Mouse (Mus musculus) G1E (cell line): Measurements from ENCODE around the gene Ldlrad3. TPM values are rescaled to one million over a fixed set of nuclear protein-coding genes. Genes with fewer than 3 reads are reported as not detected.

Experiments
- ATAC-seq: 2 replicates; pipeline ENCODE4 v1.8.0; 2016; ENCODE audit warnings: mild to moderate bottlenecking; ENCODE audit not compliant: insufficient number of reproducible peaks, poor library complexity, low FRiP score, severe bottlenecking; ENCODE audit errors: extremely low read depth
- DNase-seq: peaks from one replicate; pipeline ENCODE4 v3.0.0; 2012; ENCODE audit warnings: low spot score
- H3K27me3 ChIP-seq: 2 replicates; pipeline ENCODE4 v1.6.1; 2012; ENCODE audit warnings: mild to moderate bottlenecking, low read length, inconsistent platforms; ENCODE audit not compliant: insufficient read depth
- H3K36me3 ChIP-seq: replicated peaks from 2 replicates; pipeline ENCODE3; 2012; ENCODE audit warnings: mild to moderate bottlenecking, inconsistent platforms
- H3K4me1 ChIP-seq: 2 replicates; pipeline ENCODE4 v1.6.1; 2012; ENCODE audit warnings: low read depth, low read length, inconsistent platforms, mixed read lengths; ENCODE audit not compliant: insufficient read depth
- H3K4me3 ChIP-seq: 2 replicates; pipeline ENCODE4 v1.5.1; 2012; ENCODE audit warnings: low read depth, mild to moderate bottlenecking, inconsistent platforms, low read length, moderate library complexity, mixed read lengths
- H3K9me3 ChIP-seq: replicated peaks from 2 replicates; pipeline ENCODE4 v1.6.1; 2012; ENCODE audit warnings: inconsistent platforms
- CTCF ChIP-seq: IDR thresholded peaks from 2 replicates; pipeline ENCODE4 v1.5.1; 2012; ENCODE audit warnings: low read depth, low read length, inconsistent platforms, mixed read lengths
- GATA1 ChIP-seq: IDR thresholded peaks from 2 replicates; pipeline ENCODE4 v1.6.1; 2012; ENCODE audit warnings: borderline replicate concordance, low read length, inconsistent platforms, mixed read lengths
- GATA2 ChIP-seq: IDR thresholded peaks from 2 replicates; pipeline ENCODE4 v1.6.1; 2012; ENCODE audit warnings: low read depth, low read length, inconsistent platforms, borderline replicate concordance
- POLR2AphosphoS5 ChIP-seq: IDR thresholded peaks from 2 replicates; pipeline ENCODE4 v1.6.1; 2012; ENCODE audit warnings: low read depth, low read length, inconsistent platforms; ENCODE audit not compliant: insufficient replicate concordance
- TAL1 ChIP-seq: conservative IDR thresholded peaks from 2 replicates; pipeline ENCODE4 v1.6.1; 2012; ENCODE audit warnings: low read depth, low read length, inconsistent platforms, mixed read lengths
- polyA plus RNA-seq: library from polyadenylated mRNA; stranded (reverse); fragments of >175 nt; gene quantifications from 2 replicates; pipeline ENCODE4 v1.2.3, GENCODE M21; 2012
- total RNA-seq, 2 experiments: library from RNA; stranded (forward) in 1 of 2; stranded (reverse) in 1 of 2; fragments of 200-1000 nt in 1 of 2; fragments of >200 nt in 1 of 2; fragmentation: Nextera tagmentation in 1 of 2; gene quantifications; 2 replicates each; pipeline ENCODE4 v1.2.3; 2014 to 2017

Ldlrad3 gene
- total and polyA plus RNA-seq, 3 experiments, result 0.01 to 0.38 TPM; not detected in 1

DNA sequence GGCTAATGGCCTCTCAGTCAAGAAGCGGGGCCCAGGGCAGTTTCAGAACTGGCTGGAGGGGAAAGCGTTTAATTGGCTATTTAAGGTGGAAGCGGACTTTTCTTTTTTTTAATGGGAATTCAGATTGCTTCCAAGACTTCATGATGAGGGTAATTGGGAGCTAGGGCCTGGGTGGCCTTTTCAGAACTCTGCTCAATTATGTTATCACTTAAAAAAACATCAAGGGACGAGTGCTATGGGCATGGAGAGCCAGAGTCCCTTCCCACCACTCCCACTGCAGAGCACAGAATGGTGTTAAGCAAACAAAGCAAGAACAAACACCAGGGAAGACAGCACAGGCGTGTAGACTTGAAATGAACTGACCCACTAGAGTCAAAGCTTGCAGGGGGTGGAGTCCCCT lies 220.7 kb downstream of the Ldlrad3 start:
- Histone ChIP-seq H3K27me3 (peaks cover 2% of the 10 kb centered on the region; the same call in 1 of the 2 replicates), H3K4me1 (no peaks in the 10 kb centered on the region), H3K36me3 (no peaks in the 10 kb centered on the region), H3K9me3 (no peaks in the 10 kb centered on the region), H3K4me3 (no peak overlapping the region)
- no peak for ATAC-seq
- no peak for TF ChIP-seq CTCF
- DNase-seq, result no peak

DNA sequence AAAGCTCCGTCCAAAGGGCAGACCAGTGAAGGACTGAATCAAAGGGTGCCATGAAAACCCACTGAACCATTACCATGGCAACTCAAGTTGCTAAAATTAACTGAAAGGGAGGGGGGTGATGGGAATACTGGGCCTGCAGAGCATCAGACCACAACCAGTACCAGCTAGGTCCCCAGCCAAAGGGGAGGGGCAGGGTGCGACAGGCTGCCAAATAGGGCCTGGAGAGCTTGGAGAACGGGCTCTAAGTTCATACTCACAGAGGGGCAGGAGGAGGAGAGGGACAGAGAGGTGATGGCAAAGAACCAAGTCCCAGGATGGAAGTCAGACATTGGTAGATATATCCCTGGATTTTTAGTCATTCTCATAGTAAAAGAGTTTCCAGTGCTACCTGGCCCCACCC lies 222.8 kb downstream of the Ldlrad3 start:
- Histone ChIP-seq H3K4me3 (no peak overlapping the region), H3K27me3 (peaks cover 2% of the 10 kb centered on the region; the same call in 1 of the 2 replicates), H3K9me3 (no peaks in the 10 kb centered on the region), H3K4me1 (no peaks in the 10 kb centered on the region), H3K36me3 (no peaks in the 10 kb centered on the region)
- DNase-seq, result no peak
- no peak for ATAC-seq
- no peak for TF ChIP-seq CTCF
- TF ChIP-seq TAL1, result no peak

DNA sequence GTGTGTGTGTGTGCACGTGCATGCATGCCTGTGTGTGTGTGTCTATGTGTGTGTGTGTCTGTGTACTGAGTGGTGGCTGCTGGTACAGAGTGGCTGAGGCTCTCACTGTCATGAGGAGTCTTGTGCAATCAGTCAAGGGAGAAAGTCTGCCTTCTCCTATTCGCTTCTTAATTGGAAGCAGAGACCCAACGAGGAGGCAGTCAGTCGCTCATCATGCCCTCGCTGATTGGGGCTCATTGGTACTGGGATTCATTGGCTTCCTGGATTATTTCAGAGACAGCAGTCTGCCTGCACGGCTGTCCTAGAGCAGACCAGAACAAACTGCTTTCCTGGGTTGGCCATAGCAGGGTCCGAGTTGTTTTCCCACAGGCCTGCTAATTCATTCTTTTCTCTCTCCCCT lies 223.8 kb downstream of the Ldlrad3 start:
- TF ChIP-seq CTCF (no peak), POLR2AphosphoS5 (no peak), TAL1 (no peak), GATA1 (no peak), GATA2 (no peak)
- H3K9me3 ChIP-seq, result no peaks in the 10 kb centered on the region
- H3K4me3 ChIP-seq, result peak overlapping the region; percentile 33; the same call in 1 of the 2 replicates
- no peak for DNase-seq
- H3K27me3 ChIP-seq, result peaks cover 2% of the 10 kb centered on the region; the same call in 1 of the 2 replicates
- H3K4me1 ChIP-seq, result no peaks in the 10 kb centered on the region
- no peaks in the 10 kb centered on the region for H3K36me3 ChIP-seq
- no peak for ATAC-seq

DNA sequence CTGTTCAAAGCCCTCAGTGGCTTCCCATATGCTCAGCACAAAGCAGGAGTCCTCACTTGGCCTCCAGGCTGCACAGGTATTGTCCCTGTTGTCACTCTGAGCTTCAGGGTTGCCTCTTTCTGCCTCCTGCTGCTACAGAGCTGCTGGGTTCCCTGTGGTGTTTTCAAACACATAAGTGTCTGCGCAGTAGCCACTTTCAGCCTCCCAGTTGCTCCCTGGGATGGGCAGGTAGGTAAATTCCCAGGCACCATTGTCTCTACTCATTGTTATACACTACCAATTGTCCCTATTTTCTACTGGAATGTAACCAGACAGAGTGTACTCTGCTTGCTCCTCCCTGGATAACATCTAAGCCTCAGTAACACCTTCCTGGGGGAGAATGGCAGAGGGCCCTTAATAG lies 224.8 kb downstream of the Ldlrad3 start:
- H3K36me3 ChIP-seq, result no peaks in the 10 kb centered on the region
- no peak for ATAC-seq
- H3K4me1 ChIP-seq, result no peaks in the 10 kb centered on the region
- no peak for DNase-seq
- H3K27me3 ChIP-seq, result peaks cover 2% of the 10 kb centered on the region; the same call in 1 of the 2 replicates
- H3K4me3 ChIP-seq, result no peak overlapping the region
- H3K9me3 ChIP-seq, result no peaks in the 10 kb centered on the region
- TF ChIP-seq CTCF, result no peak
- no peak for TF ChIP-seq GATA1
- no peak for TF ChIP-seq POLR2AphosphoS5
- TF ChIP-seq TAL1, result no peak
- TF ChIP-seq GATA2, result no peak

DNA sequence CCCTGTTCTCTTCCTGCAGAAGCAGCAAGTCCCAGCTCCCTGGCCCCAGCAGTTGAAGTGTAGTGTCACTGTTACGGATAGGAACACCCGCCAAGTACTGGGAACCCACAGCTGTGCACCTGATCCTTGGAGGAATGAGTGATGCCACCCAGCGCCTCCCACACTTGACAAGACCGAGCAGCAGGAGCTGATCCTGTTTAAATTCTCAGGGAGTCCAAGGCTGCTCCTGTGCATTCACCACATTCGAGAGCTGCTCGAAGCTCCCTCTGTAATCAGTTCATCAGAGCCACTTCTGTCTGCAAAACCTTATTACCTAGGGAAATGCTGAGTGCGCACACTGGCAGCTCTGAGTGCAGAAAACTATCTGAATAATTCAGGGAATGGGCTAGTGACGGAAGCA lies 225.5 kb downstream of the Ldlrad3 start:
- H3K36me3 ChIP-seq, result no peaks in the 10 kb centered on the region
- peaks cover 2% of the 10 kb centered on the region; the same call in 1 of the 2 replicates for H3K27me3 ChIP-seq
- DNase-seq (no peak), ATAC-seq (no peak)
- TF ChIP-seq POLR2AphosphoS5 (no peak), GATA1 (no peak), GATA2 (no peak), TAL1 (no peak), CTCF (no peak)
- H3K4me1 ChIP-seq, result no peaks in the 10 kb centered on the region
- H3K9me3 ChIP-seq, result no peaks in the 10 kb centered on the region
- H3K4me3 ChIP-seq, result no peak overlapping the region

DNA sequence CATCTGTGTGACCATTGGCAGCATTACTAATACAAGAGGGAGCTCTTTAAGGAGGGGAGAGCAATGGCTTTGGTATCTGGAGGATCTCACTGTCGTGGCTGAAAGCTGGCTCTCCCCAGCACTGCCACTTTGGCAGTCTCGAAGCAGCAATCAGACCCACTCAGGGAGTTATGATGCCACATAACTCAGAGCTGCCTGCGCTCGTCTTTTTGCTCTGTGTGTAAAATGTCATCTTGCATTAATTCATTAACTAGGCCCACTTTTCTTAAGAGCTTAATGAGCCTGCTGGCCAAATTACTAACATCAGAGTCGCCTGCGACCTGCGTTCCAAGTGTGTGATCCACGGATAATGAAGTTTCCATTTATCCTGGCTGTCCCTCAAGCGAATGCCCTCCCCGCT lies 230.1 kb downstream of the Ldlrad3 start:
- no peaks in the 10 kb centered on the region for H3K9me3 ChIP-seq
- no peak for ATAC-seq
- TF ChIP-seq CTCF (no peak), GATA1 (no peak), GATA2 (no peak), POLR2AphosphoS5 (no peak), TAL1 (no peak)

DNA sequence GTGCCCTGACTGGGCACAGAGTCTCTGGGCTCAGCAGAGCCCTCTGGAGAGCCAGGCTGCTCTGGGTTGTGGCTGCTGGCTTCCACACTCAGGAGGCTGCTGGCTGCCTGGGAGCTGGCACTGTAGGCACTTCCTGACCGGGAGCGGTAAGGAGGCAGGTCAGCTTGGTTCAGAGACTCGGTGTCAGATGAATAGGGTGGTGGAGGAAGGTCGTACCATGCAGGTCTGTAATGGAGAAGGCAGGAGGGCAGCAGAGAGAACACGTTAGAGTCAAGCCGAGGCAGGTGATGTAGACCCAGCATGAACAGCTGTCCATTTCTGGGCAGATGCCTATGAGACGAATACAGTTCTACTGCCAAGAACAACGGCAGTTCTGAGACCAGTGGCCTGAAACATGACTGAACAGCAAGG lies 233.2 kb downstream of the Ldlrad3 start:
- DNase-seq, result no peak
- ATAC-seq, result no peak
- no peak for TF ChIP-seq GATA2
- TF ChIP-seq POLR2AphosphoS5, result no peak
- TF ChIP-seq GATA1, result no peak
- no peak for TF ChIP-seq CTCF
- no peak for TF ChIP-seq TAL1
- H3K27me3 ChIP-seq, result peaks cover 10% of the 10 kb centered on the region
- H3K36me3 ChIP-seq, result no peaks in the 10 kb centered on the region
- H3K4me1 ChIP-seq, result no peaks in the 10 kb centered on the region
- H3K9me3 ChIP-seq, result no peaks in the 10 kb centered on the region
- H3K4me3 ChIP-seq, result no peak overlapping the region

More for the DNA sequence above, 230.1 kb downstream of the Ldlrad3 start:
- H3K36me3 ChIP-seq, result no peaks in the 10 kb centered on the region
- peaks cover 7% of the 10 kb centered on the region for H3K27me3 ChIP-seq
- H3K4me3 ChIP-seq, result no peak overlapping the region
- no peak for DNase-seq
- H3K4me1 ChIP-seq, result no peaks in the 10 kb centered on the region
